Mouse (Mus musculus): Measurements from ENCODE around the gene Clasp2. TPM values are rescaled to one million over a fixed set of nuclear protein-coding genes. Genes with fewer than 3 reads are reported as not detected.

Gene Clasp2
- polyA plus RNA-seq, 2 experiments: 4.7 to 8.8 TPM

GRCm38 (mm10) chr9:113859420-113859819 lies 118.1 kb downstream of the Clasp2 start:
- WGBS (ENCODE audit: insufficient replicate concordance): 17% methylated on average over 5 of the region's 5 CpGs
- H3K36me3 ChIP-seq (replicated peaks; ENCODE audit: control insufficient read depth, insufficient read depth, low read depth): peaks cover 3% of the 10 kb centered on the region; the same call in 1 of the 2 replicates
- H3K9ac ChIP-seq (replicated peaks): no peak overlapping the region
- H3K4me3 ChIP-seq (ENCODE audit: insufficient read depth in 1 of 2, low read depth in 2 of 2, low read length in 2 of 2): no peak overlapping the region
- no peak overlapping the region for H3K27ac ChIP-seq
- DNase-seq (ENCODE audit: low read depth in 3 of 3, low spot score in 3 of 3) (peak in 1 of 3 experiments; percentile 19), ATAC-seq (ENCODE audit: insufficient read depth) (no peak)
- no peak for TF ChIP-seq EP300 (IDR thresholded peaks at IDR 0.05; ENCODE audit: low read depth)
- TF ChIP-seq CTCF (IDR thresholded peaks at IDR 0.05; ENCODE audit: low read depth): no peak
- no peaks in the 10 kb centered on the region for H3K27me3 ChIP-seq (ENCODE audit: control insufficient read depth, insufficient read depth, low read length)
- H3K4me2 ChIP-seq (ENCODE audit: low read depth): no peak overlapping the region
- H3K4me1 ChIP-seq (replicated peaks; ENCODE audit: control insufficient read depth in 2 of 2, insufficient read depth in 2 of 2, low read length in 1 of 2): peaks cover 10 to 26% of the 10 kb centered on the region in 2 experiments
- no peaks in the 10 kb centered on the region for H3K9me3 ChIP-seq (ENCODE audit: control insufficient read depth, low read length)

- no peak overlapping the region for H3K9ac ChIP-seq (replicated peaks)
- 49% methylated on average over 5 of the region's 5 CpGs for WGBS (ENCODE audit: insufficient replicate concordance)
- H3K36me3 ChIP-seq (replicated peaks; ENCODE audit: control insufficient read depth, insufficient read depth, low read depth): peaks cover under 1% of the 10 kb centered on the region; the same call in 1 of the 2 replicates
- no peak overlapping the region for H3K4me2 ChIP-seq (ENCODE audit: low read depth)
- peak in 1 of 3 experiments; percentile 26 for DNase-seq (ENCODE audit: low read depth in 3 of 3, low spot score in 3 of 3)
- no peak overlapping the region for H3K27ac ChIP-seq
- no peaks in the 10 kb centered on the region for H3K9me3 ChIP-seq (ENCODE audit: control insufficient read depth, low read length)
- peaks cover 0 to 12% of the 10 kb centered on the region in 2 experiments for H3K4me1 ChIP-seq (replicated peaks; ENCODE audit: control insufficient read depth in 2 of 2, insufficient read depth in 2 of 2, low read length in 1 of 2)
- no peak for TF ChIP-seq CTCF (IDR thresholded peaks at IDR 0.05; ENCODE audit: low read depth)
- peak; percentile 40 for TF ChIP-seq EP300 (IDR thresholded peaks at IDR 0.05; ENCODE audit: low read depth)
- peak; percentile 82 for ATAC-seq (ENCODE audit: insufficient read depth)
- H3K27me3 ChIP-seq (ENCODE audit: control insufficient read depth, insufficient read depth, low read length): no peaks in the 10 kb centered on the region
- H3K4me3 ChIP-seq (ENCODE audit: insufficient read depth in 1 of 2, low read depth in 2 of 2, low read length in 2 of 2): no peak overlapping the region
These were observed 122.2 kb downstream of the Clasp2 start for GRCm38 (mm10) chr9:113863370-113863999.

- Histone ChIP-seq H3K4me1 (replicated peaks; ENCODE audit: control insufficient read depth in 2 of 2, insufficient read depth in 2 of 2, low read length in 1 of 2) (peaks cover 0 to 7% of the 10 kb centered on the region in 2 experiments), H3K36me3 (replicated peaks; ENCODE audit: control insufficient read depth, insufficient read depth, low read depth) (peaks cover 7% of the 10 kb centered on the region; the same call in 1 of the 2 replicates), H3K27me3 (ENCODE audit: control insufficient read depth, insufficient read depth, low read length) (no peaks in the 10 kb centered on the region), H3K9me3 (ENCODE audit: control insufficient read depth, low read length) (no peaks in the 10 kb centered on the region), H3K4me2 (ENCODE audit: low read depth) (no peak overlapping the region), H3K27ac (no peak overlapping the region), H3K9ac (replicated peaks) (no peak overlapping the region), H3K4me3 (ENCODE audit: insufficient read depth in 1 of 2, low read depth in 2 of 2, low read length in 2 of 2) (no peak overlapping the region)
- no peak for TF ChIP-seq EP300 (IDR thresholded peaks at IDR 0.05; ENCODE audit: low read depth)
- no peak for TF ChIP-seq CTCF (IDR thresholded peaks at IDR 0.05; ENCODE audit: low read depth)
- 77% methylated on average over 5 of the region's 5 CpGs for WGBS (ENCODE audit: insufficient replicate concordance)
- ATAC-seq (ENCODE audit: insufficient read depth): no peak
- no peak for DNase-seq (ENCODE audit: low read depth in 3 of 3, low spot score in 3 of 3)
These were observed 126.7 kb downstream of the Clasp2 start for GRCm38 (mm10) chr9:113867951-113868350.

- Histone ChIP-seq H3K4me2 (ENCODE audit: low read depth) (no peak overlapping the region), H3K27ac (no peak overlapping the region), H3K9me3 (ENCODE audit: control insufficient read depth, low read length) (no peaks in the 10 kb centered on the region), H3K27me3 (ENCODE audit: control insufficient read depth, insufficient read depth, low read length) (no peaks in the 10 kb centered on the region), H3K9ac (replicated peaks) (no peak overlapping the region), H3K4me1 (replicated peaks; ENCODE audit: control insufficient read depth in 2 of 2, insufficient read depth in 2 of 2, low read length in 1 of 2) (no peaks in the 10 kb centered on the region), H3K36me3 (replicated peaks; ENCODE audit: control insufficient read depth, insufficient read depth, low read depth) (peaks cover 14% of the 10 kb centered on the region; the same call in 1 of the 2 replicates), H3K4me3 (ENCODE audit: insufficient read depth in 1 of 2, low read depth in 2 of 2, low read length in 2 of 2) (no peak overlapping the region)
- 83% methylated on average over 3 of the region's 3 CpGs for WGBS (ENCODE audit: insufficient replicate concordance)
- ATAC-seq (ENCODE audit: insufficient read depth) (no peak), DNase-seq (ENCODE audit: low read depth in 3 of 3, low spot score in 3 of 3) (no peak)
- TF ChIP-seq EP300 (IDR thresholded peaks at IDR 0.05; ENCODE audit: low read depth): no peak
These were observed 153.6 kb downstream of the Clasp2 start for GRCm38 (mm10) chr9:113894903-113895302.

GRCm38 (mm10) chr9:113903136-113903535 lies 161.9 kb downstream of the Clasp2 start:
- no peak overlapping the region for H3K4me3 ChIP-seq (ENCODE audit: insufficient read depth in 1 of 2, low read depth in 2 of 2, low read length in 2 of 2)
- H3K27ac ChIP-seq: no peak overlapping the region
- WGBS (ENCODE audit: insufficient replicate concordance): 72% methylated on average over 4 of the region's 4 CpGs
- no peak for TF ChIP-seq EP300 (IDR thresholded peaks at IDR 0.05; ENCODE audit: low read depth)
- TF ChIP-seq CTCF (IDR thresholded peaks at IDR 0.05; ENCODE audit: low read depth): no peak
- no peak overlapping the region for H3K9ac ChIP-seq (replicated peaks)
- no peaks in the 10 kb centered on the region for H3K4me1 ChIP-seq (replicated peaks; ENCODE audit: control insufficient read depth in 2 of 2, insufficient read depth in 2 of 2, low read length in 1 of 2)
- H3K4me2 ChIP-seq (ENCODE audit: low read depth): no peak overlapping the region
- no peaks in the 10 kb centered on the region for H3K9me3 ChIP-seq (ENCODE audit: control insufficient read depth, low read length)
- H3K36me3 ChIP-seq (replicated peaks; ENCODE audit: control insufficient read depth, insufficient read depth, low read depth): peaks cover 17% of the 10 kb centered on the region
- DNase-seq (ENCODE audit: low read depth in 3 of 3, low spot score in 3 of 3) (no peak), ATAC-seq (ENCODE audit: insufficient read depth) (no peak)
- no peaks in the 10 kb centered on the region for H3K27me3 ChIP-seq (ENCODE audit: control insufficient read depth, insufficient read depth, low read length)

Measured in liver, embryonic 14.5 days (tissue).